Mouse (Mus musculus) heart, postnatal 0 days (tissue): Measurements from ENCODE around the gene Ephb4. TPM values are rescaled to one million over a fixed set of nuclear protein-coding genes. Genes with fewer than 3 reads are reported as not detected.
A peak's percentile ranks its signal among the peaks of the same experiment; 100 is the strongest.

Source experiments
- ATAC-seq: fragments of 200-750 bp; cut with Nextera tagmentation; 2 replicates; pipeline ENCODE4 v1.8.0; 2017; ENCODE audit warnings: low read depth, moderate number of reproducible peaks, moderate library complexity; ENCODE audit not compliant: insufficient read depth
- DNase-seq: peaks from one replicate; pipeline ENCODE4 v3.0.0-alpha.2; 2016; ENCODE audit warnings: low spot score
- H3K27ac ChIP-seq: fragments of 300-500 bp; sonication (generic); 2 replicates; pipeline ENCODE4 v1.5.1; 2014; ENCODE audit warnings: low read depth, mild to moderate bottlenecking
- H3K27me3 ChIP-seq: fragments of 300-500 bp; sonication (generic); 2 replicates; pipeline ENCODE4 v1.6.1; 2014; ENCODE audit warnings: low read length, mixed read lengths; ENCODE audit not compliant: control insufficient read depth, insufficient read depth
- H3K36me3 ChIP-seq: fragments of 300-500 bp; sonication (generic); replicated peaks from 2 replicates; pipeline ENCODE4 v1.6.1; 2014; ENCODE audit warnings: low read length, mixed read lengths; ENCODE audit not compliant: control insufficient read depth, insufficient read depth
- H3K4me1 ChIP-seq: fragments of 300-500 bp; sonication (generic); 2 replicates; pipeline ENCODE4 v1.6.1; 2014; ENCODE audit warnings: antibody characterized with exemption; ENCODE audit not compliant: control insufficient read depth, insufficient read depth
- H3K4me2 ChIP-seq: fragments of 300-500 bp; sonication (generic); 2 replicates; pipeline ENCODE4 v1.6.1; 2014; ENCODE audit warnings: low read depth, mild to moderate bottlenecking, low read length, moderate library complexity
- H3K4me3 ChIP-seq: fragments of 300-500 bp; sonication (generic); 2 replicates; pipeline ENCODE4 v1.5.1; 2014; ENCODE audit warnings: low read depth, low read length
- H3K9ac ChIP-seq: fragments of 300-500 bp; sonication (generic); replicated peaks from 2 replicates; pipeline ENCODE4 v1.6.1; 2014; ENCODE audit warnings: low read depth, low read length, mixed read lengths
- H3K9me3 ChIP-seq: fragments of 300-500 bp; sonication (generic); replicated peaks from 2 replicates; pipeline ENCODE4 v1.6.1; 2016; ENCODE audit warnings: low read length; ENCODE audit not compliant: control insufficient read depth
- CTCF ChIP-seq: IDR thresholded peaks from 2 replicates; pipeline ENCODE4 v1.5.1; 2016; ENCODE audit warnings: antibody characterized with exemption, control low read depth, low read depth
- EP300 ChIP-seq: IDR thresholded peaks from 2 replicates; pipeline ENCODE4 v1.6.1; 2016; ENCODE audit warnings: antibody characterized with exemption, low read depth
- WGBS: fragments of 180-500 bp; shearing (Covaris S2); extraction: QIAGEN DNeasy Blood & Tissue Kit; methylation state at CpG from one replicate; pipeline ENCODE4 v1.1.7; 2014; 5-methylcytosine and 5-hydroxymethylcytosine counted together
- polyA plus RNA-seq: library from polyadenylated mRNA; unstranded; fragments of >200 nt; fragmentation: Nextera tagmentation; extraction: Ambion mirVana; gene quantifications from 2 replicates; pipeline ENCODE4 v1.2.1, GENCODE M21; 2015
- total RNA-seq: library from RNA; depleted of rRNA; stranded (reverse); fragments of >200 nt; gene quantifications from 2 replicates; pipeline ENCODE4 v1.2.3, GENCODE M21; 2014; ENCODE audit warnings: low replicate concordance

Ephb4 gene
- total and polyA plus RNA-seq, 2 experiments from 2014 or later = 23.1 to 99.2 TPM

DNA sequence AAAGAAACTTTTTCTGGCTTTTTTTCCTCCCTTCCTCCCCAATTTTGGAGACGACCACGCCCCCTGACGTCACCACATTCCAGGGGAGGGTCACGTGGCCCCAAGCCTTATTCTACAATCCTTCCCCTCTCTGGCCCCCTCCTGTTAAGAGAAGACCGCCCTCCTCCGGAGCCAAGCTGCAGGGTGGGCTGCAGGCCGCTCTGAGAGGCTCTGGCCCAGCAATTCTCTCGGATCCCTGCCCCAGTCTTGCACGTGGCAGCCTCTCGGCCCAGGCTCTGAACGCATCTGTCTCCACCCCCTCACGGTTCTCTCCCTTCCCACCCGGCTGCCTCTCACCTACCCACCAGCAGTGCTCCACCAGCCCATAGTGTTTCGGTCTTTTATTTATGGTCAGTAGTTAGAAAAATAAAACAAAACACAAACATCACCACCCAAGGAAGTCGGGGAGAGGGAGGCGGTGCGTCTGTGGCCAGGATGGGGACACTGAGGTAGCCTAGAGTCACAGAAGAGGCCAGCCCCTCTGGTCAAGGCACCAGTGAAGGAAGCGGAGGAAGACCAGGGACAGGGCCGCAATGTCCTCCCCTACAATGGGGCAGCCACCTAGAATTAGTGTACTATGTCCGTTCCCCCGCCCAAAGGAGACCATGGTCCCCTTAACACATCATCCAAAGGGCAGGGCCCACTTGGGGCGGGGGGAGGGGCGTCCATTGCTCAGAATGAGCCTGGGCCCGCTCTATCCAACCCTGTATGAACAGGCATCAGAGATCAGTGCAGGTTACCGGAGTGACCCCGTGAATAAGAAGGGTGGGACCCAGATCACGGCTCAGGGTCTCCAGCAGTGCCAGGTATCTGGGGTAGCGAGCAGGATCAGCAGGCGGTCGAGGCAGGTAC is 35.5 kb upstream of the Ephb4 start, which contains the start of gene Trip6:
Trip6 (minus strand) TSS at position 212 of the 891 bp plus-strand sequence.
- Histone ChIP-seq H3K4me3 (peak within 1 kb of the TSS; percentile 57), H3K27me3 (no peaks in the 10 kb centered on the region), H3K4me1 (peaks cover 18% of the 10 kb centered on the region), H3K9ac (peak within 1 kb of the TSS; percentile 79), H3K9me3 (no peaks in the 10 kb centered on the region), H3K36me3 (peaks cover 16% of the 10 kb centered on the region), H3K27ac (peak within 1 kb of the TSS; percentile 82), H3K4me2 (peak within 1 kb of the TSS; percentile 93)
- 24% methylated on average over 30 of the region's 30 CpGs for WGBS
- peak; percentile 79 for DNase-seq
- TF ChIP-seq EP300 = no peak
- peak; percentile 25; the same call in 1 of the 2 replicates for TF ChIP-seq CTCF
- peak; percentile 86 for ATAC-seq

DNA sequence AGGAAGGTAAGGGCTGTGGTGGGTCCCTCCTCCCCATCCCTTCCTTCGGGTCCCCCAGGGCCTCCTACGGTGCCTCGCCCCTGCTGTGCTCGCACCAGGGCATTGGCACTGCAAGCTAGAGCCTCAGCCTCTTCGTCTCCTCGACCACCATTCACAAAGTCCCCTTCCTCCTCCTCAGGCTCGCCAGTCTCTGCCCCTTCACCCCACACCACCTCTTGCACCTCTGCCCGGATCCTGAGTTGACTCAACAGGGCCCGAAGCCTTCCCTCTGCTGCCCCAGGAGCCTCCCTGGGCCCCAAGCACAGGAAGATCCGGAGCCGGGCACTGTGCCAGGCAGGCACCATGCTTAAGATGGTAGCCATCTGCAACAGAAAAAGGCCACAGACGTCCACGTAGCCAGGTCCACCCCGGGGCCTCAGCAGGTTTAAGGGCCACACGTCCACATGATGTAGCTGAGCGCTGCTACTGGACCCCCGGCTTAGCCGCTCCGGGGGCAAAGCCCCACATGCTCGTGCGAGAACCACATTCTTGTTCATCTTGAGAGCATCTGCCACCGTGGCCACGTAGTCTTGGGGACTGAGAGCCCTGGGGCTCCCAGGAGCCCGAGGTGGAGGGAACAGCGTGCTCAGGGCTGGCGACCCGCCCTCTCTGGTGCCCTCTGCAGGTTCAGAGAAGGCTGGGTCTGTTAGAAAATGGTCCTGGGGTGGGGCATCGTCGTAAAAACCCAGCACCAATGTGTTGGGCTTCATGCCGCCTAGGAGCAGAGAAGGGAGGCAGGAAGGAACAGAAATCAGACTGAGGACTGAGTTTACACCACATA is 34.6 kb upstream of the Ephb4 start:
- ATAC-seq (no peak), DNase-seq (no peak)
- Histone ChIP-seq H3K27ac (no peak overlapping the region), H3K4me2 (no peak overlapping the region), H3K27me3 (no peaks in the 10 kb centered on the region), H3K36me3 (peaks cover 11% of the 10 kb centered on the region), H3K4me1 (peaks cover 18% of the 10 kb centered on the region), H3K9ac (no peak overlapping the region), H3K4me3 (no peak overlapping the region), H3K9me3 (no peaks in the 10 kb centered on the region)
- 53% methylated on average over 30 of the region's 30 CpGs for WGBS
- TF ChIP-seq EP300 (no peak), CTCF (peak; percentile 38)

DNA sequence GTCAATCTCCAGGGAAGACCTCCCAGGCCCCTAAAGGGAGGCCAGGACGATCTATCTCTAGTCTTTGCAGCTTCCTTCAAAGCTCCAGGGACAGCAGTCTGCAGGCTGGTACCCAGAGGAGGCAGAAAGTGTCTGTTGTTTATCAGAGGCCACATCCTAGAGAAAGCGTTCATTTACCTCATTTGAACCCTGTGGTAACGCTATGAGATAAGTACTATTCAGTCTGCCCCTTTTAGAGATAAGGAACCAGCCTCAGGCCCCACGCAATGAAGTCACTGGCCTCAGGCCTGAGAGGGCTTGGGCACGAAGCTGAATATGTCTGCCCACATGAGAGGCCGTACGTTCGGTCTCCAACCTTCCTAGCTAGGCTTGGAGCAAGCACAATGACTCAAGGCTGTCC is 32.5 kb upstream of the Ephb4 start:
- H3K4me1 ChIP-seq = peaks cover 18% of the 10 kb centered on the region
- H3K27ac ChIP-seq = no peak overlapping the region
- no peak for DNase-seq
- no peak for ATAC-seq
- no peak overlapping the region for H3K4me3 ChIP-seq
- no peaks in the 10 kb centered on the region for H3K9me3 ChIP-seq
- WGBS = 64% methylated on average over 8 of the region's 8 CpGs
- no peak overlapping the region for H3K9ac ChIP-seq
- peaks cover 11% of the 10 kb centered on the region; the same call in 1 of the 2 replicates for H3K36me3 ChIP-seq
- TF ChIP-seq EP300 (no peak), CTCF (no peak)
- no peaks in the 10 kb centered on the region for H3K27me3 ChIP-seq
- no peak overlapping the region for H3K4me2 ChIP-seq

GRCm38 (mm10) chr5:137318570-137318969 is 31.3 kb upstream of the Ephb4 start:
- Histone ChIP-seq H3K4me2 (no peak overlapping the region), H3K9ac (no peak overlapping the region), H3K4me3 (no peak overlapping the region), H3K9me3 (no peaks in the 10 kb centered on the region), H3K27me3 (no peaks in the 10 kb centered on the region), H3K4me1 (peaks cover 7% of the 10 kb centered on the region), H3K27ac (no peak overlapping the region), H3K36me3 (peaks cover 14% of the 10 kb centered on the region; the same call in 1 of the 2 replicates)
- ATAC-seq (no peak), DNase-seq (no peak)
- 88% methylated on average over 1 of the region's 1 CpGs for WGBS
- no peak for TF ChIP-seq EP300
- TF ChIP-seq CTCF = no peak

- no peak for DNase-seq
- WGBS = 83% methylated on average over 3 of the region's 3 CpGs
- Histone ChIP-seq H3K27ac (no peak overlapping the region), H3K4me1 (no peaks in the 10 kb centered on the region), H3K9ac (no peak overlapping the region), H3K9me3 (no peaks in the 10 kb centered on the region), H3K27me3 (no peaks in the 10 kb centered on the region), H3K36me3 (peaks cover 18% of the 10 kb centered on the region), H3K4me2 (no peak overlapping the region), H3K4me3 (no peak overlapping the region)
- ATAC-seq = no peak
- no peak for TF ChIP-seq EP300
- no peak for TF ChIP-seq CTCF
Measured at GRCm38 (mm10) chr5:137320996-137321395, 28.9 kb upstream of the Ephb4 start.
